Mouse (Mus musculus) cortical plate, adult 2 months (tissue): ENCODE data around the gene Prkar2b. TPM values are rescaled to one million over a fixed set of nuclear protein-coding genes. Genes with fewer than 3 reads are reported as not detected.

Source experiments
- H3K27ac ChIP-seq: fragments of 200-500 bp; 2 replicates; pipeline ENCODE4 v1.5.1; 2012; ENCODE audit warnings: low read length, control low read depth, inconsistent platforms; ENCODE audit not compliant: insufficient read depth
- H3K4me1 ChIP-seq: fragments of 200-500 bp; 2 replicates; pipeline ENCODE4 v1.6.1; 2011; ENCODE audit warnings: low read length; ENCODE audit not compliant: control insufficient read depth, insufficient read depth
- H3K4me3 ChIP-seq: fragments of 200-500 bp; 2 replicates; pipeline ENCODE4 v1.5.1; 2011; ENCODE audit warnings: mild to moderate bottlenecking, low read length, control low read depth; ENCODE audit not compliant: insufficient read depth
- CTCF ChIP-seq: fragments of 200-500 bp; IDR thresholded peaks from 2 replicates; pipeline ENCODE4 v1.5.1; 2011; ENCODE audit warnings: mild to moderate bottlenecking, control low read depth, low read length; ENCODE audit not compliant: insufficient read depth; ENCODE audit errors: extremely low read depth
- POLR2A ChIP-seq: fragments of 200-500 bp; IDR thresholded peaks from 2 replicates; pipeline ENCODE4 v1.6.1; 2011; ENCODE audit warnings: mild to moderate bottlenecking, low read length, control low read depth; ENCODE audit not compliant: insufficient read depth; ENCODE audit errors: extremely low read depth
- polyA plus RNA-seq: library from polyadenylated mRNA; depleted of rRNA; stranded (reverse); fragments of >200 nt; gene quantifications from 2 replicates; pipeline ENCODE4 v1.2.3, GENCODE M21; 2012

Gene Prkar2b
- polyA plus RNA-seq, 1 experiment: 35.1 TPM

DNA sequence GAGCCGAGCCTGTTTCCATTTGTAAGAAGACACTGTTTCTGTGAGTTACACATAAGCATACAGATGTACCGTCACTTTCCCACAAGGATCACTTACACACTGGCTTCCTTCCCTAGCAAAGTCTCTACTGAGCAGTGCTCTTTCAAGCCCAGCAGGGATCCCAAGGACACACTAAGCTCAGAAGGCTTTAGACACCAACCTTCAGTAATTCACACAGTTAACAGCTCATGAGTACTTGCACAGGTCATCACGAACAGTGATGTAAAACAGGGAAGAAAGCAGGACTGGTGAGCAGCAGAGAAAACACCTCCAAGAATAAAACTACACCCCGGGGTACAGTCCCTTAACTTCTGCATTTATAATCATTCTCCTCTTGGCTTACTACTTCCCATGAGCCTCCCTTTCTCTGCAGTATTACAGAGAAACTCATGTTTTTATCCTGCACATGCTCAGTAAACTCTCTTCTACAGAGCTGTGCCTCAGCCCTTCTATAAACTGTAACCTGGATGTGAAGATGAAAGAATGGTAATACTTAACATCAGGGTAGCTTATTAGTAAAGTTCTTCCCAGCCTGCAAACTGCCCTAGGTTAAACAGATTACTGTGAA, 122.6 kb downstream of the Prkar2b start:
- Histone ChIP-seq H3K4me3 (no peak overlapping the region), H3K27ac (no peak overlapping the region), H3K4me1 (no peaks in the 10 kb centered on the region)
- no peak for TF ChIP-seq CTCF
- TF ChIP-seq POLR2A: no peak

DNA sequence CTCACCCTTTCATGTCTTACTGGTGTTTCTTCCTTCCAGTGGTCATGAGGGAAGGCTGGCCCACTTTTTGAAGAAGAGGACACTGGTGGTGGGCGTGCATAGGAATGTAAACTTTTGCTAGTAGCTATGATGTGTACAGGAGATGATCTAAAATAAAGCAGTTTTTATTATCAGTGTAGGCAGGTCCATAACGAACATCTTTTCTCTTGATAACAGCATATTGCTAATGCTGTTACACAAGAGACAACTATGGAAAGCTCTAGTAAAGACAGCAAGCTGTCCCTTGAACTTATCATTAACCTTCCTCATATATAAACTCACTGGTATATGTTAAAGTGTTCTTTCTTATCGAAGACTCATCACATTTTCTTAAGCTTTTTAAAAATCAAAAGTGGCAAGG, 123.5 kb downstream of the Prkar2b start:
- Histone ChIP-seq H3K4me1 (no peaks in the 10 kb centered on the region), H3K27ac (no peak overlapping the region), H3K4me3 (no peak overlapping the region)
- TF ChIP-seq CTCF (no peak), POLR2A (no peak)

DNA sequence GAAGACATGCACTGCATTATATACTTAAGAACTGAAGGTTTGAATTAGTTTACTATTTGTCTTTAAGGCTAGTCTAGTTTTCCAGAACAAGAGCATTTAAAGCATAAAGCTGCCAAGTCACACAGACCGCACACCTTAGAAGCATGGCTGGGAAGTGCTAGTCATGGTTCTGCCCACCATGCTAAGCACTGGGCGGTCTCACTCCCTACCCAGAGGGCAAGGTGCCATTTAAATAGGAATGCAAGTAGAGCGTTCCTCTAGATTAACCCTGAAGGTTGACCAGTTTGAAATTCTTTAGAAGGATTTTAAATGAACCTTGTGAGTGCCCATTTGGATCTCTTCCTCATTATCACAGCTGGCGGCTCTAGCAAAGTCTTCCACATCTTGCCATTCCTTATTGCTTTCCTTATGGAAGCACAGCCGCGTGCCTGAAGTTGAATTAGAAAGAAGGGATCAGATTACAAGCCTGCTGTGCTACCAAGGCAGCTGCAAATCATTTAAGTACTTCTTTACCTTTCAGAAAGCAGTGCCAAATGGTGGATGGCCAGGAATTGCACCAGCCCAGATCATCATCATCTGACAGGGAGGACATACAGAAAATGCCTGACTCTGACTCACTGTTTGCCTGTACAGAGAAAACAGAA, 124.3 kb downstream of the Prkar2b start:
- Histone ChIP-seq H3K4me3 (no peak overlapping the region), H3K27ac (no peak overlapping the region), H3K4me1 (no peaks in the 10 kb centered on the region)
- TF ChIP-seq CTCF: no peak

DNA sequence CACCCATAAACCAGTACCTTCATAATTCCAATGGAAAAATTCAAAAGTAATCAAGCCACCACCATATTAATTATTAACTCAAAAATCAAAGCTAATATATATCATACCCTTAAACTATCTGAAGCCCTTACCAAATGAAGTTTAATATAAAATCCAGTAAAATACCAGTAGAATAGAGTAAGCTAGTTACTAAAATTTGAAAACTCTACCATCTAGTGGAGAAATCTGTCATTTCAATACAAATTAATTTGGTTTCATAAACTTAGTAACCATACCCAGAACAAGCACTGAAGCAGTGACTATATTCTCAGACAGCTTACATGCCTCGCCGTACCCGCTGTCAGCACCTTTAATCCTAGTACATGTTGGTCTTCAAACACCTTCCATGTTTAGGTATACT, 129.3 kb downstream of the Prkar2b start:
- TF ChIP-seq CTCF (no peak), POLR2A (no peak)
- Histone ChIP-seq H3K27ac (no peak overlapping the region), H3K4me1 (no peaks in the 10 kb centered on the region), H3K4me3 (no peak overlapping the region)

DNA sequence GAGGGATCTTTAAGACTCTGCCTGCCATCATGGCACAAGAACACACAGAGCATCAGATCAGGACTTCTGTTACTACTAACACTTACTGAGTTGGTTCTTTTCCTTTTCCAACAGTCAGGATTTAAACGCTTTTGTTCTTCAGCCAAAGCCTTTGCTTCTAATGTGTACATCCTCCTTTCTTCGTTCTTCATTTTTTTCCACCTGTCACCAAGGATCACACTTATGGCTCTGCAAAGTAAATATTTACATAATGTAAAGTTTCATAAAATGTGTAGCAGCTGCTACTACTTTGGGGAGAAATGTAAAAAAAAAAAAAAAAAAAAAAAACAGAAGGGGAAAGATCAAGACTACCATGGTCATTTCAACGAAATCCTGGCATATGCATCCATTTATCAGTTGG, 132.6 kb downstream of the Prkar2b start:
- no peak for TF ChIP-seq POLR2A
- no peak for TF ChIP-seq CTCF
- no peak overlapping the region for H3K4me3 ChIP-seq
- no peaks in the 10 kb centered on the region for H3K4me1 ChIP-seq
- no peak overlapping the region for H3K27ac ChIP-seq

DNA sequence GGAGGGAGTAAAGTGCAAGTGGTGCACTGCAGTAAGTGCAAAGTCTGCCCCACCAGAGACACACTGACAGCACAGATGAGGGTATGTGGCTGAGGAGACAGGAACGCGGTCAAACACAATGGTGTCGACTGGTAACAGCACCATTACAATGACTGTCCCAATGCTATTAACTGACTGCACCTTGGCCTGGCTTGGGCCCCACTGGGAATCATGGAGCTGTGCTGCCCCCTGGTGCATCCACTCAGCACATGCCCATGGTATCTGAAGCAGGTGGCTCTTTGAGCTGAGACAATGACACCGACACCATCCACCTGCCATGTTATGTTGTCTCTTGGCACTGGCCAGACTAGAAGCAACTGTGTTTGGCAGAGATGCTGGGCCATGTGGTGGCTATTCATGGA, 134.4 kb downstream of the Prkar2b start:
- Histone ChIP-seq H3K4me1 (no peaks in the 10 kb centered on the region), H3K27ac (no peak overlapping the region), H3K4me3 (no peak overlapping the region)
- TF ChIP-seq POLR2A (0 out of 2 replicates have a peak, but pooled peaks have one; percentile 32), CTCF (peak; percentile 85)

GRCm38 (mm10) chr12:31925343-31925742, 135.8 kb downstream of the Prkar2b start:
- Histone ChIP-seq H3K4me3 (no peak overlapping the region), H3K27ac (no peak overlapping the region), H3K4me1 (no peaks in the 10 kb centered on the region)
- no peak for TF ChIP-seq POLR2A

GRCm38 (mm10) chr12:31924135-31924534, 137.0 kb downstream of the Prkar2b start:
- Histone ChIP-seq H3K4me1 (no peaks in the 10 kb centered on the region), H3K27ac (no peak overlapping the region), H3K4me3 (no peak overlapping the region)
- no peak for TF ChIP-seq POLR2A
- no peak for TF ChIP-seq CTCF

DNA sequence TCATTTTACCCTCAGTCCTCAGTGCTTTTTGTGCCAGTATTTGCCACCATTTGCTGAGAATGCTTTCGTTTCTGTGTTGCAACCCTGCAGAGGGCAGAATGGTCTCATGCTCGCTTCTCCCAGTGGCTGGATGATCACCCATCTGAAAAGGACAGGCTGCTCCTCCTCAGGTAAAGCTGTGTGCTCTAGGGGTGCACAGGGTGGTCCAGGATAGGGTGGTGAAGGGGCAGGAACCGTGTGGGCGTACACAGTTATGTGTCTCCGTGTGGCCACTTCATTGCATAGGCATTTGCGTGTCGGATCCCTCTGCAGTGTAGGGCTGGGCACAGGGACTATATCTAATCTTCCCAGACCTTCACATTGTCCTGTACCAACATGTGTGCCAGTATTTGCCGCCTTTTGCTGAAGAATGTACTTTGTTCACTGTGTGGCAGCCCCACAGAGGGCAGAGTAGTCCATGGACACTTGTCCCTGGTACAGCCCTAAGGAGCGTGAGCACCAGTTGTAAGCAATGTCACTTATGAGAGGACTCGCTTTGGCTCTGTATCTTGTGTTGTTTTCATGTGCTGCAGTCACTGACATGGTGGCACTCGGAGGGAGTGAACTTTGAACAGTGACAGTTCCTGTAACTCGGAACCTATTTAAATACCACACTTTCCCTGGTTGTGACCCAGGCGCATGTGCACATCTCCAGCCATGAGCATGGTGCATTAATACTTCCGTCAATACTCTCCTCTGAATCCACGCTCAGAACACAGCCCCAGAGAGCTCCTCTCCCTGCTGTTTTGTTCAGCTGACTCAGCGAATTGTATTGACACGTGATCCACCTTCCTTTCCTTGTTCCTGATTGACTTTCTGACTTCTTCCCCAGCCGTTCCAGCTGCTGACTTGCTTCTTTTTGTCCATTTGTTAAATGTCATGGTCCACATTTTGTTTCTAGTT, 140.4 kb downstream of the Prkar2b start:
- no peaks in the 10 kb centered on the region for H3K4me1 ChIP-seq
- H3K4me3 ChIP-seq: no peak overlapping the region
- TF ChIP-seq POLR2A (no peak), CTCF (no peak)
- H3K27ac ChIP-seq: no peak overlapping the region

DNA sequence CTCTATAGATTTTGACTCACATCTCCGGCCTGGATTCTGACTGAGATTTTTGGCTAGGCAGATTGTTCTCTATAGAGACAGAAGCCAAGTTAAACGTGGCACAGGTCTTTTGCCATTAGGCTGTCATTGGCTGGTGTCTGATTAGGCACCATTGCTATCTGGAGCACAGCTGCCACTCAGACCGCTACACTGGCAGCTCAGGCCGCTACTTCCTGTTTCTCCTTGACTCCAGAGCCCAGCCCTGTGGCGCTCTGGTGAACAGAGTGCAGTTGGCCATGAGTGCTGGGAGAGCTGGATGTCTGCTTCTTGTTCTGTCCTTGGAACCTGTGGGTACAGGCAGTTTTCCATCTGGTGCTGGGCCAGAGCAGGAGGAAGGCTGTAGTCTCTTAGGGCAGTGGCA, 143.9 kb downstream of the Prkar2b start:
- Histone ChIP-seq H3K4me3 (no peak overlapping the region), H3K4me1 (no peaks in the 10 kb centered on the region), H3K27ac (peak overlapping the region; percentile 8; the same call in 1 of the 2 replicates)
- TF ChIP-seq POLR2A: no peak
- no peak for TF ChIP-seq CTCF

- H3K27ac ChIP-seq: no peak overlapping the region
- no peaks in the 10 kb centered on the region for H3K4me1 ChIP-seq
- H3K4me3 ChIP-seq: no peak overlapping the region
- TF ChIP-seq CTCF: no peak
- TF ChIP-seq POLR2A: no peak
Measured at GRCm38 (mm10) chr12:31916691-31917090, 144.4 kb downstream of the Prkar2b start.
